Mouse (Mus musculus) intestine, embryonic 16.5 days (tissue): ENCODE data around the gene Ndufa11. TPM values are rescaled to one million over a fixed set of nuclear protein-coding genes. Genes with fewer than 3 reads are reported as not detected.

Source experiments
- ATAC-seq: fragments of 200-750 bp; cut with Nextera tagmentation; 2 replicates; pipeline ENCODE4 v1.8.0; 2017; ENCODE audit warnings: moderate TSS enrichment, moderate library complexity
- H3K27ac ChIP-seq: fragments of 300-500 bp; sonication (generic); 2 replicates; pipeline ENCODE4 v1.5.1; 2014; ENCODE audit warnings: mild to moderate bottlenecking, low read length
- H3K27me3 ChIP-seq: fragments of 300-500 bp; sonication (generic); replicated peaks from 2 replicates; pipeline ENCODE4 v1.6.1; 2014; ENCODE audit warnings: low read length, control low read depth, mixed read lengths; ENCODE audit not compliant: control insufficient read depth, insufficient read depth
- H3K36me3 ChIP-seq: fragments of 300-500 bp; sonication (generic); 2 replicates; pipeline ENCODE4 v1.6.1; 2014; ENCODE audit warnings: low read length, control low read depth; ENCODE audit not compliant: control insufficient read depth, insufficient read depth
- H3K4me1 ChIP-seq: fragments of 300-500 bp; sonication (generic); 2 replicates; pipeline ENCODE4 v1.6.1; 2014; ENCODE audit warnings: low read length, control low read depth, mixed read lengths; ENCODE audit not compliant: control insufficient read depth, insufficient read depth
- H3K4me2 ChIP-seq: fragments of 300-500 bp; sonication (generic); 2 replicates; pipeline ENCODE4 v1.6.1; 2014; ENCODE audit warnings: low read depth, low read length, control low read depth
- H3K4me3 ChIP-seq: fragments of 300-500 bp; sonication (generic); 2 replicates; pipeline ENCODE4 v1.5.1; 2014; ENCODE audit warnings: mild to moderate bottlenecking, low read length
- H3K9ac ChIP-seq: fragments of 300-500 bp; sonication (generic); 2 replicates; pipeline ENCODE4 v1.6.1; 2014; ENCODE audit warnings: low read depth, low read length
- H3K9me3 ChIP-seq: fragments of 300-500 bp; sonication (generic); 2 replicates; pipeline ENCODE4 v1.6.1; 2016; ENCODE audit warnings: low read length, control low read depth; ENCODE audit not compliant: control insufficient read depth
- WGBS: fragments of 180-500 bp; shearing (Covaris S2); extraction: QIAGEN DNeasy Blood & Tissue Kit; methylation state at CpG from one replicate; pipeline ENCODE4 v1.1.7; 2014; 5-methylcytosine and 5-hydroxymethylcytosine counted together
- polyA plus RNA-seq: library from polyadenylated mRNA; unstranded; fragments of >200 nt; fragmentation: Nextera tagmentation; extraction: Ambion mirVana; gene quantifications from 2 replicates; pipeline ENCODE4 v1.2.1, GENCODE M21; 2015

Gene Ndufa11
- polyA plus RNA-seq, 1 experiment from 2014 or later = 530 TPM

GRCm38 (mm10) chr17:56684649-56685048 lies 32.9 kb upstream of the Ndufa11 start:
- no peak for ATAC-seq
- no peak overlapping the region for H3K4me3 ChIP-seq
- no peak overlapping the region for H3K27ac ChIP-seq
- no peaks in the 10 kb centered on the region for H3K27me3 ChIP-seq
- WGBS = 83% methylated on average over 2 of the region's 2 CpGs
- H3K4me1 ChIP-seq = no peaks in the 10 kb centered on the region; the same call in 1 of the 2 replicates
- no peak overlapping the region for H3K4me2 ChIP-seq
- H3K9me3 ChIP-seq = no peaks in the 10 kb centered on the region
- no peak overlapping the region for H3K9ac ChIP-seq
- peaks cover 23% of the 10 kb centered on the region for H3K36me3 ChIP-seq

- no peak overlapping the region for H3K4me2 ChIP-seq
- H3K4me3 ChIP-seq = no peak overlapping the region
- no peak overlapping the region for H3K9ac ChIP-seq
- H3K27ac ChIP-seq = no peak overlapping the region
- peaks cover 20% of the 10 kb centered on the region for H3K36me3 ChIP-seq
- H3K27me3 ChIP-seq = no peaks in the 10 kb centered on the region
- ATAC-seq = no peak
- WGBS = 82% methylated on average over 4 of the region's 4 CpGs
- no peaks in the 10 kb centered on the region for H3K9me3 ChIP-seq
- H3K4me1 ChIP-seq = no peaks in the 10 kb centered on the region; the same call in 1 of the 2 replicates
Observed at GRCm38 (mm10) chr17:56686801-56687200, 30.8 kb upstream of the Ndufa11 start.

GRCm38 (mm10) chr17:56688045-56688444 lies 29.5 kb upstream of the Ndufa11 start:
- Histone ChIP-seq H3K4me2 (no peak overlapping the region), H3K27me3 (no peaks in the 10 kb centered on the region), H3K27ac (no peak overlapping the region), H3K4me1 (no peaks in the 10 kb centered on the region; the same call in 1 of the 2 replicates), H3K36me3 (peaks cover 26% of the 10 kb centered on the region), H3K4me3 (no peak overlapping the region), H3K9me3 (no peaks in the 10 kb centered on the region), H3K9ac (no peak overlapping the region)
- ATAC-seq = no peak

- Histone ChIP-seq H3K27me3 (no peaks in the 10 kb centered on the region), H3K4me2 (no peak overlapping the region), H3K36me3 (peaks cover 26% of the 10 kb centered on the region), H3K4me3 (no peak overlapping the region), H3K9ac (no peak overlapping the region), H3K4me1 (peaks cover 2% of the 10 kb centered on the region; the same call in 1 of the 2 replicates), H3K27ac (no peak overlapping the region), H3K9me3 (no peaks in the 10 kb centered on the region)
- ATAC-seq = no peak
- WGBS = 87% methylated on average over 2 of the region's 2 CpGs
Observed at GRCm38 (mm10) chr17:56688689-56689088, 28.9 kb upstream of the Ndufa11 start.

- Histone ChIP-seq H3K9me3 (no peaks in the 10 kb centered on the region), H3K9ac (no peak overlapping the region), H3K36me3 (peaks cover 29% of the 10 kb centered on the region), H3K4me2 (no peak overlapping the region), H3K4me3 (no peak overlapping the region), H3K27me3 (no peaks in the 10 kb centered on the region), H3K27ac (0 out of 2 replicates have a peak overlapping the region, but pooled peaks have one; percentile 9), H3K4me1 (0 out of 2 replicates have a peak, but pooled peaks cover 2% of the 10 kb centered on the region)
- ATAC-seq = no peak
- WGBS = 58% methylated on average over 1 of the region's 1 CpGs
Observed at GRCm38 (mm10) chr17:56693395-56693794, 24.2 kb upstream of the Ndufa11 start.

- WGBS = 61% methylated on average over 6 of the region's 6 CpGs
- Histone ChIP-seq H3K4me2 (no peak overlapping the region), H3K4me3 (no peak overlapping the region), H3K4me1 (0 out of 2 replicates have a peak, but pooled peaks cover 2% of the 10 kb centered on the region), H3K27ac (no peak overlapping the region), H3K9ac (no peak overlapping the region), H3K27me3 (no peaks in the 10 kb centered on the region), H3K36me3 (peaks cover 28% of the 10 kb centered on the region), H3K9me3 (no peaks in the 10 kb centered on the region)
- ATAC-seq = 0 out of 2 replicates have a peak, but pooled peaks have one; percentile 45
Observed at GRCm38 (mm10) chr17:56693851-56694310, 23.7 kb upstream of the Ndufa11 start.

GRCm38 (mm10) chr17:56700451-56700850 lies 17.1 kb upstream of the Ndufa11 start:
- H3K4me3 ChIP-seq = no peak overlapping the region
- WGBS = 76% methylated on average over 2 of the region's 2 CpGs
- ATAC-seq = no peak

GRCm38 (mm10) chr17:56703038-56703437 lies 14.5 kb upstream of the Ndufa11 start:
- Histone ChIP-seq H3K27ac (no peak overlapping the region), H3K9me3 (no peaks in the 10 kb centered on the region), H3K4me2 (no peak overlapping the region), H3K4me1 (no peaks in the 10 kb centered on the region), H3K4me3 (no peak overlapping the region), H3K27me3 (no peaks in the 10 kb centered on the region), H3K36me3 (peaks cover 53% of the 10 kb centered on the region), H3K9ac (no peak overlapping the region)
- WGBS = 84% methylated on average over 4 of the region's 4 CpGs
- no peak for ATAC-seq

More at GRCm38 (mm10) chr17:56700451-56700850, 17.1 kb upstream of the Ndufa11 start:
- Histone ChIP-seq H3K4me1 (no peaks in the 10 kb centered on the region), H3K36me3 (peaks cover 43% of the 10 kb centered on the region), H3K4me2 (no peak overlapping the region), H3K9ac (no peak overlapping the region), H3K27ac (no peak overlapping the region), H3K27me3 (no peaks in the 10 kb centered on the region), H3K9me3 (no peaks in the 10 kb centered on the region)

GRCm38 (mm10) chr17:56706515-56706914 lies 11.1 kb upstream of the Ndufa11 start:
- Histone ChIP-seq H3K27ac (no peak overlapping the region), H3K9me3 (no peaks in the 10 kb centered on the region), H3K4me1 (no peaks in the 10 kb centered on the region), H3K4me3 (no peak overlapping the region), H3K27me3 (no peaks in the 10 kb centered on the region), H3K4me2 (no peak overlapping the region), H3K36me3 (peaks cover 55% of the 10 kb centered on the region), H3K9ac (no peak overlapping the region)
- WGBS = 89% methylated on average over 1 of the region's 1 CpGs
- ATAC-seq = no peak

GRCm38 (mm10) chr17:56708692-56709091 lies 8.9 kb upstream of the Ndufa11 start:
- Histone ChIP-seq H3K4me1 (no peaks in the 10 kb centered on the region), H3K27ac (no peak overlapping the region), H3K4me2 (no peak overlapping the region), H3K36me3 (peaks cover 47% of the 10 kb centered on the region), H3K9me3 (no peaks in the 10 kb centered on the region), H3K4me3 (no peak overlapping the region), H3K27me3 (no peaks in the 10 kb centered on the region), H3K9ac (no peak overlapping the region)
- WGBS = 82% methylated on average over 4 of the region's 4 CpGs
- no peak for ATAC-seq
